Mouse (Mus musculus): ENCODE data around the gene BC051665.

DNA sequence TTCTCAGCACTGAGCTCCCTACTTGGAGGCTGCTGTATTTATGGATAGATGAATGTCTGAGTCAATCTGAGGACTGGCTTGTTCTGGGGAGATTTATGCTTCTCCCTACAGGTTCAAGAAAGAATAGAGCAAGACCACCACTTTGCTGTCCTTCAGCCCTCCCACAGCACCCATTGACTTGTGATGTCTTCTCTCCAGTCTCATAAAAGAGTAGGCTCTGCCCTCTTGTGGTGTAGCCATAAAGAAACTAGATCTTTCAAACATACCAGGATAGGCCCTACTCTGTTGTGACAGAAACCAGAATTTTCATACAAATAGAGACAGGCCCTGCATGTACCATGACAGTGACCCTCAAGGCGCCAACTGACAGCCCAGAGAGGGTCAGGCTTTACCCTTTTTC is 39.0 kb downstream of the BC051665 start:
- TF ChIP-seq CTCF (IDR thresholded peaks at IDR 0.05; ENCODE audit: low read depth) (no peak), EP300 (IDR thresholded peaks at IDR 0.05; ENCODE audit: low read depth) (no peak)

Measured in liver, postnatal 0 days (tissue).